Comparison of ENCODE assay signal across 9 mouse cellular contexts in the genomic region with DNA sequence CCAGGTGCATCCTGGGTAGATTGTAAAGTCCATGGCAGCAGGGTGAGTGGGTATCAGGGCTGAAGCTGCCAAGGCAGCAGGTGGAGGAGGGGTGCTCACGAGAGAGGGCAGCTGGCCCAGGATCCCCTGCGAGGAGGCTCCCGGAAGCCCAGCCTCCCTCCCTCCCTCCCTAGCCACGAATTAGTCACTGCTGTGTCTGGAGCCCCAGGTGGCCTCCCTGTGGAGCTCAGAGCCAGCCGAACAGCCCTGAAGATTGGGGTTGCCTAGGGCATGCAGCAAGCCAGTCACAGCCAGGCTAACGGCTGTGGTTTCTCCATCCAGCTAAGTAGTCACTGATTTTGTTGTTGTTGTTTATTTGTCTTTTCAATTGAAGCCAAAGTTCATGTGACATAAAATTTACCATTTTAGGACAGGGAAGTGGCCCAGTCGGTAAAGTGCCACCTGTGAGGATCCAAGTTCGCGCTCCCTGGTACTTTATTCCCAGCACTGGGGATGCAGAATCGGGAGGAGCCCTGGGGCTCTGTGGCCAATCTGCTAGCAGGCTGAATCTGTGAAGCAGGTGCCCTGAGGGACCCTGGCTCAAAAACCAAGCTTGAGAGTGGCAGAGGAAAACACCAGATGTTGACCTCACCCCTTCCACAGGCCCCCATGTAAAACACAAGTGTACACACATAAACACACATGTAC. TPM values are rescaled to one million over a fixed set of nuclear protein-coding genes. Genes with fewer than 3 reads are reported as not detected.
A peak's percentile ranks its signal among the peaks of the same experiment; 100 is the strongest.
DNase-seq lines count a peak whose midpoint lies in the region; ATAC-seq and TF ChIP-seq lines count a peak whose summit lies in the region.
"Had no signal": no experiment of that assay in that cellular context is flagged by ENCODE, and none has a peak within 500 bp of the region (broad histone marks: within the 10 kb centered on the region; RNA-seq: fewer than 3 reads in every experiment).

No protein-coding gene starts in this region.

- 13% methylated on average over 10 of the region's 10 CpGs for WGBS in heart, adult 2 months
- WGBS in embryonic facial prominence, embryonic 13.5 days: 8% methylated on average over 10 of the region's 10 CpGs
- 11% methylated on average over 10 of the region's 10 CpGs for WGBS in hindbrain, postnatal 0 days
- WGBS in midbrain, embryonic 12.5 days: 15% methylated on average over 10 of the region's 10 CpGs

- H3K79me2 ChIP-seq in heart, adult 2 months (replicated peaks; ENCODE audit: control insufficient read depth, insufficient read depth, low read length): no peaks in the 10 kb centered on the region; the same call in 1 of the 2 replicates

- no peaks in the 10 kb centered on the region for H3K27me3 ChIP-seq in heart, adult 2 months (ENCODE audit: control insufficient read depth, insufficient read depth, low read length)
- H3K27me3 ChIP-seq in embryonic facial prominence, embryonic 13.5 days: no peaks in the 10 kb centered on the region
- no peaks in the 10 kb centered on the region for H3K27me3 ChIP-seq in hindbrain, postnatal 0 days (ENCODE audit: insufficient read depth, low read length)
- H3K27me3 ChIP-seq in midbrain, embryonic 12.5 days: peaks cover 8% of the 10 kb centered on the region; the same call in 1 of the 2 replicates

- intact Hi-C loops in heart, adult 2 months (cut with DNase I): no loop called here
- intact Hi-C loops in heart, postnatal 36 days (cut with DNase I): no loop called here

- H3K9me3 ChIP-seq in embryonic facial prominence, embryonic 13.5 days: no peaks in the 10 kb centered on the region
- H3K9me3 ChIP-seq in hindbrain, postnatal 0 days (ENCODE audit: low read length): peaks cover 2% of the 10 kb centered on the region; the same call in 1 of the 2 replicates
- H3K9me3 ChIP-seq in midbrain, embryonic 12.5 days: peaks cover 3% of the 10 kb centered on the region; the same call in 1 of the 2 replicates
- H3K9me3 ChIP-seq: limb, embryonic 15.5 days had no signal

- ATAC-seq in activated CD4-positive, CD25-positive, alpha-beta regulatory T cell, adult 4 months: peak; percentile 72
- ATAC-seq in embryonic facial prominence, embryonic 13.5 days (ENCODE audit: insufficient number of reproducible peaks, insufficient read depth, low FRiP score, low TSS enrichment, low read depth): peak; percentile 63; the same call in 1 of the 2 replicates
- peak; percentile 64 for ATAC-seq in hindbrain, postnatal 0 days
- peak; percentile 88 for ATAC-seq in midbrain, embryonic 12.5 days (ENCODE audit: low FRiP score, low read depth)

- peak in 1 of 2 experiments; percentile 54 for DNase-seq in heart, adult 2 months
- DNase-seq in heart, postnatal 36 days: no peak
- peak; percentile 63 for DNase-seq in hindbrain, postnatal 0 days (ENCODE audit: low spot score)
- no peak for DNase-seq in testis, postnatal 10 days (ENCODE audit: low spot score)
- DNase-seq in layer of hippocampus, adult 8-10 months (ENCODE audit: low spot score in 2 of 2): no peak

- H3K4me2 ChIP-seq in embryonic facial prominence, embryonic 13.5 days: peak overlapping the region; percentile 42
- no peak overlapping the region for H3K4me2 ChIP-seq in hindbrain, postnatal 0 days (ENCODE audit: low read depth, low read length)
- H3K4me2 ChIP-seq in midbrain, embryonic 12.5 days (replicated peaks): peak overlapping the region; percentile 40

- no peaks in the 10 kb centered on the region for H3K4me1 ChIP-seq in heart, adult 2 months (ENCODE audit: control insufficient read depth, insufficient read depth, low read length)
- peaks cover 14% of the 10 kb centered on the region for H3K4me1 ChIP-seq in embryonic facial prominence, embryonic 13.5 days
- peaks cover 16% of the 10 kb centered on the region; the same call in 1 of the 2 replicates for H3K4me1 ChIP-seq in hindbrain, postnatal 0 days (ENCODE audit: insufficient read depth, low read length)
- peaks cover 25% of the 10 kb centered on the region for H3K4me1 ChIP-seq in midbrain, embryonic 12.5 days

- no peak for TF ChIP-seq POLR2A in heart, adult 2 months (IDR thresholded peaks at IDR 0.05; ENCODE audit: insufficient read depth, low read depth, low read length)

- 0 out of 2 replicates have a peak, but pooled peaks have one; percentile 29 for TF ChIP-seq EP300 in heart, adult 2 months (IDR thresholded peaks at IDR 0.05; ENCODE audit: insufficient read depth, low read depth, low read length)

- no peak for TF ChIP-seq CTCF in heart, adult 2 months (IDR thresholded peaks at IDR 0.05)
- no peak for TF ChIP-seq CTCF in hindbrain, postnatal 0 days (IDR thresholded peaks at IDR 0.05; ENCODE audit: low read depth)

- no peaks in the 10 kb centered on the region for H3K36me3 ChIP-seq in heart, adult 2 months (ENCODE audit: control insufficient read depth, insufficient read depth, low read length)
- H3K36me3 ChIP-seq in embryonic facial prominence, embryonic 13.5 days: no peaks in the 10 kb centered on the region
- no peaks in the 10 kb centered on the region for H3K36me3 ChIP-seq in hindbrain, postnatal 0 days (ENCODE audit: insufficient read depth, low read length)
- H3K36me3 ChIP-seq in midbrain, embryonic 12.5 days: no peaks in the 10 kb centered on the region
- H3K36me3 ChIP-seq: limb, embryonic 15.5 days had no signal

- H3K9ac ChIP-seq in heart, adult 2 months (ENCODE audit: low read depth, low read length): no peak overlapping the region
- H3K9ac ChIP-seq in embryonic facial prominence, embryonic 13.5 days: 0 out of 2 replicates have a peak overlapping the region, but pooled peaks have one; percentile 21
- no peak overlapping the region for H3K9ac ChIP-seq in hindbrain, postnatal 0 days (replicated peaks; ENCODE audit: low read length)
- H3K9ac ChIP-seq in midbrain, embryonic 12.5 days (replicated peaks): no peak overlapping the region; the same call in 1 of the 2 replicates
- H3K9ac ChIP-seq: limb, embryonic 15.5 days had no signal

- H3K4me3 ChIP-seq in heart, adult 2 months: no peak overlapping the region
- H3K4me3 ChIP-seq in embryonic facial prominence, embryonic 13.5 days: no peak overlapping the region
- no peak overlapping the region for H3K4me3 ChIP-seq in hindbrain, postnatal 0 days (ENCODE audit: low read length)
- no peak overlapping the region for H3K4me3 ChIP-seq in midbrain, embryonic 12.5 days
- H3K4me3 ChIP-seq: limb, embryonic 15.5 days had no signal

- H3K27ac ChIP-seq in heart, adult 2 months: peak overlapping the region; percentile 41; the same call in 1 of the 2 replicates
- H3K27ac ChIP-seq in embryonic facial prominence, embryonic 13.5 days: no peak overlapping the region
- no peak overlapping the region for H3K27ac ChIP-seq in hindbrain, postnatal 0 days
- peak overlapping the region; percentile 63 for H3K27ac ChIP-seq in midbrain, embryonic 12.5 days (replicated peaks)
- H3K27ac ChIP-seq: limb, embryonic 15.5 days had no signal

RNA-seq across cellular contexts. Expression of a gene that starts 10.4 kb away (rescaled TPM):
- total RNA-seq in heart, adult 2 months (2021): 100 to 1,000 TPM; 200 to 231 TPM
- 125 and 164 TPM in 2 replicates for polyA plus RNA-seq in heart, adult 2 months (2012; rRNA removed)
- 100 to 1,000 TPM; 218 to 224 TPM for total RNA-seq in heart, postnatal 36 days (2021)
- polyA plus RNA-seq in activated CD4-positive, CD25-positive, alpha-beta regulatory T cell, adult 4 months (2017; shearing (Covaris generic)): 1 to 10 TPM; 6.5 to 7.7 TPM
- 7.3 and 9.2 TPM in 2 replicates for polyA plus RNA-seq in embryonic facial prominence, embryonic 13.5 days (2015; fragmentation: Nextera tagmentation; extraction: Ambion mirVana)
- 1.4 and 3.8 TPM in 2 replicates for total RNA-seq in hindbrain, postnatal 0 days (2014; rRNA removed)
- polyA plus RNA-seq in hindbrain, postnatal 0 days (2015; fragmentation: Nextera tagmentation; extraction: Ambion mirVana): 6.9 and 7.5 TPM in 2 replicates
- 1.5 and 1.8 TPM in 2 replicates for polyA plus RNA-seq in midbrain, embryonic 12.5 days (2016; fragmentation: Nextera tagmentation; extraction: Ambion mirVana)
- 10 to 100 TPM; 63.1 to 86.1 (median 73.9) TPM for total RNA-seq in layer of hippocampus, adult 8-10 months (2022)

Comparison
In these comparisons a context has a peak if more than half of its experiments do, and no peak if none do; other contexts are left out.
1. H3K27ac ChIP-seq: peak in heart, adult 2 months (single experiment) and midbrain, embryonic 12.5 days (single experiment); none in embryonic facial prominence, embryonic 13.5 days (single experiment) and hindbrain, postnatal 0 days (single experiment).
2. RNA of a gene that starts 10.4 kb away (polyA plus RNA-seq): 125 to 164 TPM in heart, adult 2 months; 6.5 to 7.7 TPM in activated CD4-positive, CD25-positive, alpha-beta regulatory T cell, adult 4 months, 7.3 to 9.2 TPM in embryonic facial prominence, embryonic 13.5 days, 6.9 to 7.5 TPM in hindbrain, postnatal 0 days and 1.5 to 1.8 TPM in midbrain, embryonic 12.5 days; every median in the first group is over 10 times any median in the second.
3. Peak in every context shown above with its lines, with median percentiles within 50 percentile points of each other: ATAC-seq.